Mouse (Mus musculus): Measurements from ENCODE around the gene Lkaaear1. TPM values are rescaled to one million over a fixed set of nuclear protein-coding genes. Genes with fewer than 3 reads are reported as not detected.

Lkaaear1 gene
- polyA plus RNA-seq, 1 experiment from 2014 or later, result not detected

- no peaks in the 10 kb centered on the region for H3K36me3 ChIP-seq (replicated peaks)
- H3K4me2 ChIP-seq, result no peak overlapping the region
- ATAC-seq (replicated peaks), result no peak
- H3K4me1 ChIP-seq, result peaks cover 19% of the 10 kb centered on the region
- 77% methylated on average over 1 of the region's 1 CpGs for WGBS
- H3K9ac ChIP-seq, result no peak overlapping the region
- H3K4me3 ChIP-seq, result no peak overlapping the region
- H3K27ac ChIP-seq, result no peak overlapping the region
- no peaks in the 10 kb centered on the region for H3K9me3 ChIP-seq
- H3K27me3 ChIP-seq (replicated peaks), result no peaks in the 10 kb centered on the region
These were observed 2.5 kb downstream of the Lkaaear1 start for GRCm38 (mm10) chr2:181695776-181696175.

- Histone ChIP-seq H3K4me3 (no peak overlapping the region; the same call in 1 of the 2 replicates), H3K9me3 (no peaks in the 10 kb centered on the region), H3K4me1 (peaks cover 19% of the 10 kb centered on the region), H3K4me2 (peak overlapping the region; percentile 96), H3K27ac (no peak overlapping the region), H3K36me3 (replicated peaks) (no peaks in the 10 kb centered on the region), H3K9ac (no peak overlapping the region), H3K27me3 (replicated peaks) (no peaks in the 10 kb centered on the region)
- 83% methylated on average over 3 of the region's 3 CpGs for WGBS
- ATAC-seq (replicated peaks), result no peak
These were observed 3.7 kb downstream of the Lkaaear1 start for GRCm38 (mm10) chr2:181694581-181694980.

GRCm38 (mm10) chr2:181693339-181694280, 4.6 kb downstream of the Lkaaear1 start, which contains the start of gene Rgs19:
Gene Rgs19, minus strand, starts transcription at chr2:181693977.
- Histone ChIP-seq H3K36me3 (replicated peaks) (peaks cover 4% of the 10 kb centered on the region; the same call in 1 of the 2 replicates), H3K4me2 (peak within 1 kb of the TSS; percentile 96), H3K27me3 (replicated peaks) (no peaks in the 10 kb centered on the region), H3K4me3 (peak within 1 kb of the TSS; percentile 70), H3K27ac (peak within 1 kb of the TSS; percentile 79), H3K9ac (peak within 1 kb of the TSS; percentile 86), H3K4me1 (peaks cover 19% of the 10 kb centered on the region), H3K9me3 (no peaks in the 10 kb centered on the region)
- ATAC-seq (replicated peaks), result peak; percentile 88
- 0% methylated on average over 75 of the region's 75 CpGs for WGBS

GRCm38 (mm10) chr2:181692304-181692703, 5.9 kb downstream of the Lkaaear1 start:
- no peak for ATAC-seq (replicated peaks)
- H3K36me3 ChIP-seq (replicated peaks), result peaks cover 7% of the 10 kb centered on the region; the same call in 1 of the 2 replicates
- peak overlapping the region; percentile 96 for H3K4me2 ChIP-seq
- H3K9me3 ChIP-seq, result no peaks in the 10 kb centered on the region
- H3K27me3 ChIP-seq (replicated peaks), result no peaks in the 10 kb centered on the region
- 94% methylated on average over 3 of the region's 3 CpGs for whole genome bisulfite sequencing
- H3K4me3 ChIP-seq, result peak overlapping the region; percentile 70; the same call in 1 of the 2 replicates
- H3K9ac ChIP-seq, result 0 out of 2 replicates have a peak overlapping the region, but pooled peaks have one; percentile 86
- no peak overlapping the region for H3K27ac ChIP-seq
- peaks cover 19% of the 10 kb centered on the region for H3K4me1 ChIP-seq

- no peak overlapping the region for H3K27ac ChIP-seq
- H3K4me3 ChIP-seq, result no peak overlapping the region
- no peaks in the 10 kb centered on the region for H3K9me3 ChIP-seq
- WGBS, result 87% methylated on average over 4 of the region's 4 CpGs
- H3K27me3 ChIP-seq (replicated peaks), result no peaks in the 10 kb centered on the region
- peaks cover 7% of the 10 kb centered on the region; the same call in 1 of the 2 replicates for H3K36me3 ChIP-seq (replicated peaks)
- H3K9ac ChIP-seq, result no peak overlapping the region
- no peak for ATAC-seq (replicated peaks)
- no peak overlapping the region for H3K4me2 ChIP-seq
- peaks cover 19% of the 10 kb centered on the region for H3K4me1 ChIP-seq
These were observed 6.7 kb downstream of the Lkaaear1 start for GRCm38 (mm10) chr2:181691571-181691970.

GRCm38 (mm10) chr2:181691083-181691482, 7.2 kb downstream of the Lkaaear1 start:
- Histone ChIP-seq H3K27me3 (replicated peaks) (no peaks in the 10 kb centered on the region), H3K4me3 (no peak overlapping the region), H3K27ac (no peak overlapping the region), H3K36me3 (replicated peaks) (peaks cover 11% of the 10 kb centered on the region; the same call in 1 of the 2 replicates), H3K4me2 (no peak overlapping the region), H3K4me1 (peaks cover 19% of the 10 kb centered on the region), H3K9me3 (no peaks in the 10 kb centered on the region), H3K9ac (no peak overlapping the region)
- no peak for ATAC-seq (replicated peaks)
- 85% methylated on average over 6 of the region's 6 CpGs for WGBS

GRCm38 (mm10) chr2:181689466-181690160, 8.6 kb downstream of the Lkaaear1 start:
- ATAC-seq (replicated peaks), result no peak
- Histone ChIP-seq H3K36me3 (replicated peaks) (peaks cover 20% of the 10 kb centered on the region; the same call in 1 of the 2 replicates), H3K9ac (no peak overlapping the region), H3K4me1 (peaks cover 19% of the 10 kb centered on the region), H3K27me3 (replicated peaks) (no peaks in the 10 kb centered on the region), H3K9me3 (no peaks in the 10 kb centered on the region), H3K4me2 (no peak overlapping the region), H3K4me3 (no peak overlapping the region), H3K27ac (no peak overlapping the region)
- WGBS, result 92% methylated on average over 10 of the region's 10 CpGs

- no peak overlapping the region for H3K4me2 ChIP-seq
- peaks cover 20% of the 10 kb centered on the region; the same call in 1 of the 2 replicates for H3K36me3 ChIP-seq (replicated peaks)
- no peak for ATAC-seq (replicated peaks)
- no peak overlapping the region for H3K9ac ChIP-seq
- H3K4me1 ChIP-seq, result peaks cover 6% of the 10 kb centered on the region
- no peak overlapping the region for H3K4me3 ChIP-seq
- WGBS, result 92% methylated on average over 8 of the region's 8 CpGs
- no peaks in the 10 kb centered on the region for H3K9me3 ChIP-seq
- H3K27me3 ChIP-seq (replicated peaks), result no peaks in the 10 kb centered on the region
- H3K27ac ChIP-seq, result no peak overlapping the region
These were observed 10.7 kb downstream of the Lkaaear1 start for GRCm38 (mm10) chr2:181687586-181687985.

GRCm38 (mm10) chr2:181685686-181686085, 12.6 kb downstream of the Lkaaear1 start:
- Histone ChIP-seq H3K9me3 (no peaks in the 10 kb centered on the region), H3K4me3 (no peak overlapping the region), H3K4me1 (peaks cover 10% of the 10 kb centered on the region), H3K9ac (no peak overlapping the region), H3K27me3 (replicated peaks) (no peaks in the 10 kb centered on the region), H3K27ac (no peak overlapping the region), H3K36me3 (replicated peaks) (peaks cover 20% of the 10 kb centered on the region; the same call in 1 of the 2 replicates), H3K4me2 (no peak overlapping the region)
- ATAC-seq (replicated peaks), result no peak
- 95% methylated on average over 4 of the region's 4 CpGs for WGBS

GRCm38 (mm10) chr2:181684713-181685112, 13.5 kb downstream of the Lkaaear1 start:
- Histone ChIP-seq H3K4me2 (no peak overlapping the region), H3K4me1 (peaks cover 12% of the 10 kb centered on the region), H3K4me3 (no peak overlapping the region), H3K9me3 (no peaks in the 10 kb centered on the region), H3K27me3 (replicated peaks) (no peaks in the 10 kb centered on the region), H3K9ac (no peak overlapping the region), H3K27ac (no peak overlapping the region), H3K36me3 (replicated peaks) (peaks cover 20% of the 10 kb centered on the region; the same call in 1 of the 2 replicates)
- no peak for ATAC-seq (replicated peaks)
- 76% methylated on average over 1 of the region's 1 CpGs for WGBS

GRCm38 (mm10) chr2:181683381-181683780, 14.9 kb downstream of the Lkaaear1 start:
- no peak overlapping the region for H3K27ac ChIP-seq
- H3K9me3 ChIP-seq, result no peaks in the 10 kb centered on the region
- no peak overlapping the region for H3K4me2 ChIP-seq
- ATAC-seq (replicated peaks), result no peak
- WGBS, result 69% methylated on average over 4 of the region's 4 CpGs
- no peak overlapping the region for H3K4me3 ChIP-seq
- no peak overlapping the region for H3K9ac ChIP-seq
- H3K4me1 ChIP-seq, result peaks cover 17% of the 10 kb centered on the region
- no peaks in the 10 kb centered on the region for H3K27me3 ChIP-seq (replicated peaks)
- H3K36me3 ChIP-seq (replicated peaks), result peaks cover 16% of the 10 kb centered on the region; the same call in 1 of the 2 replicates

GRCm38 (mm10) chr2:181681978-181682377, 16.3 kb downstream of the Lkaaear1 start:
- WGBS, result 100% methylated on average over 1 of the region's 1 CpGs
- 0 out of 2 replicates have a peak, but pooled peaks cover 13% of the 10 kb centered on the region for H3K36me3 ChIP-seq (replicated peaks)
- ATAC-seq (replicated peaks), result no peak
- no peak overlapping the region for H3K4me2 ChIP-seq
- H3K27me3 ChIP-seq (replicated peaks), result no peaks in the 10 kb centered on the region
- no peak overlapping the region for H3K9ac ChIP-seq
- H3K4me3 ChIP-seq, result no peak overlapping the region
- H3K27ac ChIP-seq, result no peak overlapping the region
- no peaks in the 10 kb centered on the region for H3K9me3 ChIP-seq
- peaks cover 17% of the 10 kb centered on the region for H3K4me1 ChIP-seq
